Mouse (Mus musculus) layer of hippocampus, postnatal 14 days (tissue): ENCODE measurements around the gene Atrn. TPM values are rescaled to one million over a fixed set of nuclear protein-coding genes. Genes with fewer than 3 reads are reported as not detected.
A peak's percentile ranks its signal among the peaks of the same experiment; 100 is the strongest.

Experiments used
- DNase-seq, 2 experiments: peaks; one replicate each; pipeline ENCODE4 v3.0.0; 2021 to 2022; ENCODE audit warnings: low spot score in 2 of 2, mixed read lengths in 1 of 2
- total RNA-seq, 2 experiments: library from RNA; stranded (reverse); gene quantifications; 2 replicates each; pipeline ENCODE4 v1.2.3; 2021

Atrn gene
- total RNA-seq, 2 experiments from 2014 or later = 117 to 122 TPM

DNA sequence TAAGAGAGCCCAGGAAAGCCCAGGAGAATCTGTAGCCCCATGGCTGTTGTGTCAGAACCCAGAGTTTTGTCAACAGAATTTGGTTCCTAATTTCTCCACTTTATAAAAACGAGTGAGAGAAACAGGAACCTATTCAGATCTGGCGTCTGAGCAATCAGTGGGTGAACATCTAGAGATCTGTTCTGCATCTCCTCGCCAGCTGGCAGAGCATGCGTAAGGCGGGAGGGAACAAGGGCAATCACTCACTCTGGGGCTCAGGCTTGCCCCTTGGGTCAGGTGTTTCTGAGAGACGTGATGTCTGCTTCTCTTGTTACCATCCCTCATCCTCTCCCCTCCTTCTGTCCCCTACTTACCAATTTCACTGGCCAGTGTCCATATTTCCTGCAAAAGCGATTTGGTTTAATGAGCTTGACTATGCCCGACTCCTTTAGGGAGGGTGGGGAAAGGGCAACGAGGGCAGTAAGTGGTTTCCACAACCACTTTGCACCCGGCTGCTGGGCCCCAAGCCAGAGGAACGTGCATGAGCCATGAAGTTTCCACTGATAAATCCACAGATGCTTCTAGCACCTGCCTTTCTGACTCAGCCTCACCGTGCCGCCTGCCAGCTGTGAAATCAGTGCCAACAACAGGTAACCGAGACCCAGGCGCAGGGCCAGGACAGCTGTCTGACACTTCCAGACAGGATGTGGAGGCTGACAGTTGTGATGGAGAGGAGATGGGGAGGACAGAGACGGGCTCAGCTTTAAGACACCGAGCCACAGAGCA is 131.1 kb downstream of the Atrn start:
- peak; percentile 41 to 62 for DNase-seq

DNA sequence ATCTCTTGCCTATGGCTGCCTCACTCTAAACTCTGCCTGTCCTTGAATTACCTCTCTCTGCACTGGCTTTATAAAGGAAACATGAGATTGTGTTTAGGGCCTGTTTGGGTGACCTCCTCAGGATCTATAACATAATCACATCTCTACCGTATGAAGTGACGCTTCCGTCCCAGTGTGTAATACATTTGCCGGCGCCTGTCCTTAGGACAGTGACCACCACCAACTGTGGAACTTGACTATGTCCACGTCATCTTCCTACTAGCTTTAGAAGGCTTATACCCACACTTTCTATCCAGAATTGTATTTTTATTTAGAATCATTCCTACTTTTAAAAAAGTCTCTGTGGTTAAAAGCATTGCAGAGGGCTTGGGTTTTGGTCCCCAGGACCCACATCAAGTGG is 131.9 kb downstream of the Atrn start:
- DNase-seq = no peak

DNA sequence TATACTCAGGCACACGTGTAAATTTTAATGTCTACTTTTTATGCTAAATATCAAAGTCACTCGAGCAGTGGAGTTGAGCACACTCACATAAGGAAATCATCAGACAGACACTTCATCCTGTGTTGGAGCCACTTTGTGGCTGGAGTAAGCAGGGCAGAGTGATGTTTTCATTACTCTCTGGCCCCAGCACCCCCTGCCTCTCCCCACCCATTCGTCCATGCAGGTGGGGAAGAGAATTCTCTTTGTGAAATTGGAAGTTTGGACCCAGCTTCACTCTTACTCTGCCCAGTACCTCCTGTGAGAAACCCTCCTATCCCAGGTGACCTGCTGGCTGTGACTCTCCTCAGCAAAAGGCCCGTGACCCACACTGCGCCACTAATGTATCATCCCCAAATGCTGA is 132.4 kb downstream of the Atrn start:
- no peak for DNase-seq

DNA sequence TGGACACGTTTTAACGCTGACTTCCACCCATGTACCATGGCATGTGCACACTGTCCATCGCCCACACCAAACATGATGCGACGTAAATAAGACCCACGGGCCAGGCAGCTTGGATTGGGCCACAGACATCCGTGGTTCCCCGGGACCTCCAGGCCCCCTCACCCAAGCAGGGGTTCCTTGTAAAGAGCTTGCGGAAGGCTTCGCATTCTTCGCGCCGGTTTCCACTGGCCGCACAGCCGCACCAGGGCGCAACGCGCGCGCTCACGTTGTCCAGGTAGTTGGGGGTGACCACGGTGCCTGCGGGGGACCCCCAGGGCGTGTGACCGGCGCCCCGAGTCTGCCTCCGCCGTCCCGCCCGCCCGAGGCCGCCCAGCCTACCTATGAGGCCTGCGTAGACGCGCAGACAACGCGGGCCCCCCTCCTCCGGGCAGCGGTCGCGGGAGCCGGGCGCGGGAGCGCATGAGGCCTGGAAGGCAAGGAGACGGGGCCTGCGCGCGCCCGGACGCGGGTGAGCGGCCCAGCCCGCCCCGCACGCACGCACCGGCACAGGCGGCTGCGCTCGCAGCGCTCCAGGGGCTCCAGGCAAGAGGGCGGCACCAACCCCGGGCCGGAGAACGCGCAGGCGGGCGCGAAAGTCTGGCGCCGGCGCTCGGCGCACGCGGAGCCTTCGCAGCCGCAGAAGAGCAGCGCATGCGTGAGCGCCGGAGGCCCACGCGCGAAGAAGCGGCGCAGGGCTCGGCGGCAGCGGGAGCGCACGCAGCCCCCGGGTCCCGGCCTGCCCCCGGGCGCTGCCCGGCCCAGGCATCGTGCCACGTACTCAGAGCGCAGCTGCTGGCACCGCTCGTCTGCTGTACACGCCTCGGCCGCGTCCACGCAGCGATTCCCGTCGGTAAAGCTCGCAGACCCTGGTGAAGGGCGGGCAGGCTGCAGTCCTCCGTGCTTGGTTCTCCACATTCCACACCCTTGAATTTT is 134.8 kb downstream of the Atrn start:
- DNase-seq = peak; percentile 69 to 81

DNA sequence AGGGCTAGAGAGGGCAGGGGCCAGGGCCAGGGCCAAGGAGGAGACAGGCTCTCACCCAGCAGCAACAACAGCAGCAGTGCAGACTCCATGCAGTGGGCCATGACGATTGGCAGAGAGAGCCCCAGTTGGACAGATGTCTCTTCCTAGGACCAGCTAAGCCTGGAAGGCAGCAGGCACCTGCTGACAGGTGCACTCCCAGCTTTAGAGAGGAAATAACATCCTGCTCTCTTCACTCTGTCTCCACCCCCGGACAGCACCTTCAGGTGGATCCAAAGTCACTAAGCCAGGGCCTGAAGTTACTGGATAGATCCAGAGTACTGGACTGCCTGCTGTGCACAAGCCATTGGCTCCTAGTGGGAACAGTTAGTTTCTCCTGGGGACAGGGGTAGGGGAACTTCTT is 136.7 kb downstream of the Atrn start, which contains the start of gene Gfra4:
Gene Gfra4 (minus strand): TSS at position 101 of the 400 bp plus-strand sequence.
- DNase-seq = no peak

DNA sequence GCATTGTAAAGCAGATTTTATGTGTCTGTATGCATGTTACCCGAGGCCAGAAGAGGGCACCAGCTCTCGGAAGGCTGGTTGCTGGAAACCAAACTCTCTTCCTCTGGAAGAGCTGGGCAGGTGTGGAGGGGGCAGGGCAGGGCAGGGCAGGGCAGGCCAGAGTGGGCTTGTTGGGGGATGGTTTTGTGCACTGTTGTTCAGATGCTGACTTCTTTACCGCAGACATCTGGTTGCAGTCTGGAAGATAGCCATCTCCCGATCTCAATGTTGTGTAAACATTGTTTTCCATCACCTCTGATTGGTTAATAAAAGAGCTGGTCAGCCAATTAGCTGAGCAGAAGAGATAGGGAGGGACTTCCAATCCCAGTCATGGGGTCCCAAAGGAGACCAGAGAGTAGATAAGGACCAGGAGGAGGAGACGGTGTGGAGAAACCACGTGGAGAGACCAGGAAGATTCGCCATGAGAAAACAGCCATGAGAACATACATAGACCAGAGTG is 138.1 kb downstream of the Atrn start:
- DNase-seq = no peak

DNA sequence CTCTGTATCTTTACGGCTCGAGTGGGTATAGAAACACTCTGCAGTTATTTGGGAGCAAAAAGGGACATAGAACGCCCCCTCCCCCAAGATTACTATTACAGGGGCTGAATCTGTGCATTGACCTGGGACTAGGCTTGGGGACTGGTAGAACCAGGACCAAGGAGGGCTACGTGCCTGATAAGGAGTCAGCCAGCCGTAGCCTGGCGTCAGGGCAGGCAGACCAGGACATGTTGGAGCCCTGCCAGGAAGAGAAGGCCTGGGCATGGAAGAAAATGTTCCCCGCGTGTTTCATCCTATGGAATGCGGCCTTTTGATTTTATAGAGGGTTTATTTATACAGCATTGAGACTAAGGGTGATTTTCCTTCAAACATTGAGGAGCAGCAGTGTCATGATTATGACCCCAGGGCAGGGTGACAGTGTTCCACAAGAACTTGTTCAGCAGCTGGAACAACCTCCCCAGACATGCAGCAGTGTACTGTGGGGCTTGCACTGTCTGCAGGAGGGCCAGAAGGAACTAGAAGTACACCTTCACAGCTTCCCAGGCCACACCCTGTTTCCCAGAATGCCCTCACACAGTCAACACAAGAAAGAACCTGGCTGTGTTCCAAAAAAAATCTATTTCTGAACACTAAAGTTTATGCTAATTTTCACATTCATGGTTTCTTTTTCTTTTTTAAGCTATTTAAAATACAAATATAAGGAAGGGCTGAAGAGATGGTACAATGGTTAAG is 138.9 kb downstream of the Atrn start:
- no peak for DNase-seq

DNA sequence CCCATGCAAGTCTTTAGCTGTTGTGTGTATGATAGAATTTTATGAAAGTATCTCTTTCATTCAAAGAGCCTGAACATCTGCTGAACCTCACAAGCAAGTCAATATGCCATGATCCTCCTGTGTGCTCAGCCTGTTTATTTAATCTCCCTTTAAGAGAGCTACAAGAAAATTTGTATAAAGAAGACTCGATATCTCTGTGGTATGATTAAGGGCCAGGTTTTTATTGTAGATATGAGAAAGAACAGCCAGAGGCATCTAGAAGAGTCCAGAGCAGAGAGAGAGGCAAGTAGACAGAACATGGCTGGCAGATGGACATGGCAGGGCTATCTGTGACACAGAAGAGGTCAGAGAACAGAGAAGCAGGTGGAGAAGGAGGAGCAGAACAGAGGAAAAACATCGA is 139.7 kb downstream of the Atrn start:
- no peak for DNase-seq

DNA sequence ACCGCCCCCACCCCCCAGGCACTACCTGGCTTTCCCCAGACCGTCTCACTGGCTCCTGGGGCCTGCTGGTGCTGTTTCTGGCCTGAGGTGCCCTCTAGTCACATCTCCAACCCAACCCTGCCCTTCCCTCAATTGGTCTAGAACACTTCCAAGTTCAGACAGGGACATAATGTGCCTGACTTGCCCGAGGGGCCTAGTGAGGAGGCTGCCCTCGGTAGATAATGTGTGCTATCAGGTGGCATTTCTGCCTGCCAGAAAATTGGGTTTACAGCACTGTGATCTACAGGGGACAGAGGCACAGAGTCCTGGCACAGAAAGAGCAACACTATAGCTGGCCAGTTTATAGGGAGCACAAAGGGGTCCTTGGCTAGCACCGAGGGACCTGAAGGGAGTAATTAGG is 145.7 kb downstream of the Atrn start:
- DNase-seq = no peak

DNA sequence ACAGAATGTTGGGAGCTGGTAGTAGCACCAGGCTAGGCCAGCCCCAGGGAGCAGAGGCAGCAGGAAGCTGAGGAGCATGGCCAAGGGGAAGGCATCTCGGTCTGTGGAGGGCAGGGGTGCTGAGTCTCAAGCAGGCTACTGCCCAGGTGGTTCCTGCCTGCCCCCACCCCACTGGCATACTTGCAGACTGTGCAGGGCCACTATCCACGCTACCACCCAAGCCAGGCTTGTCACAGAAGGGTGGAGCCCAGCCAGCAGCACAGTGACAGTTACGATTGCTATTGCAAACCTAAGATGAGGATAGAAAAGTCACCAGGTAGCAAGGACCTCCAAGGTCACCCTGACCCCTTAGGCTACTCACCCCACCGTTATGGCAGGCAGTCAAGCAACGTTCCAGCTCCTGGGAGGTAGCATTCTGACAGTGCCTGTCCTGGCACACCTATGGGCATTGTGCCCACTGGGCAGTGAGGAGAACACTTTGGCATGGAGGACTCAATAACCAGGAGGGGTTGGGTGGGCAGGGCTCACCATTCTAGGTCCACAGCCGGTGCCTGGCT is 146.6 kb downstream of the Atrn start:
- no peak for DNase-seq

DNA sequence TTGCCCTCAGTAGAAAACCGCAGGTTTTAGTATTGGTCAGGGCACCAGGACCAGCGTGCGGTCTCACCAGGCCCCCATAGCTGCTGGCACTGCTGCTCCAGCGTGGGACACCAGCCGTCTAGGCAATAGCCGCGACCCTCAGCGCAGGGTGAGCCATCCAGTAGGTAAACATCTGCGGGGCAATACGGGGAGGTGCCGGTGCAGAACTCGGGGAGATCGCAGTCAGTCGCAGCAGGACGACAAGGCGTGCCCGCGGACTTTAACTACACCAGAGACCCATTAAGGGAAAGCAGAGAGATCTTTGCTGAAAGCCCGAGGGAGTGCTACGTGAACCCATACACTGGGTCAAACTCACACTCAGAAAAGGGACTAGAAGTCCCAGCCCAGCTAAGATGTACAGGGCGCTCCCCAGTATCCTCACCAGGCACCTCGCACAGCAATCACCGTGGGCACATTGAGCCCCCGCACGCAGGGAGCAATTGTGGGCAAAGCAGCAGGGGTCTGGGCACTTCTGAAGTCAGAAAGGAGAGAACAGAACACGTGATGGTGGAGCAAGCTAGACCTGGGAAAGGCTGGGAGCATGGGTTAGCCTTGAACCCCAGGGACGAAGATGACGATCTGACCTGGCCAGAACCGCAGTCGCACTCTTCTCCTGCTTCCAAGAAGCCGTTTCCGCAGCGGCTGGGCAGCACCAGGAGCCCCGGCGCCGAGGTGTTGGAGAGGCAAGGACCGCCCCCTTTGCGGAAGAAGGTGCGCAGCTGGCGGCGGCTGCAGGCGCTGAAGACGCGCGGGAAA is 147.8 kb downstream of the Atrn start:
- DNase-seq = no peak

DNA sequence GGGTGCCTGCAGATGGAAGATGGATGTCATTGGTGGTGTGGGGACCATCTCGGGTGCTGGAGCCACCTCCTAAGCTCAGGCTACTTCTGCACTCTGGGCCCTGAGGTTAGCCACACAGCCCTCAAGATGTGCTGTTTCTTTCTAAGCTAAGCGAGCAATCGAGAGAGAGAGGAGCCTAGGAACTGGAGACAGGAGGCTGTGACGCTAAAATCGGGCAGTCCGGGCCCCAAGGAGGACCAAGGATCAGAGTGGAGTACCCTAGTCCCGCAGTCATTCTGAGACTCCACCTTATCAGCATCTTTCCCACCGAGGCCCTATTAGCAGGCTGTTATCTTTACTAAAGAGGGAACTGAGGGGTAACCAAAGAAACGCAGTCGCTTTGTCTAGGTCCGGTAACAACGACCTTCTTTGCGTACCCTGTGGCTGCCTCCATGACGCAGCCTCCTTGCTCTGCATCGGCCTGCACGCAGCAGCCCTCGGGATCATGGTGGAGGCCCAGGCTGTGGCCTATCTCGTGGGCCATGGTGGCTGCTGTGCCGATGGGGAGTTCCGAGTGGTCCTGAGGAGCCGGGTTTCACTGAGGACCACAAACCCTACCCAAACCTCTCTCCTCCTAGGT is 148.5 kb downstream of the Atrn start:
- no peak for DNase-seq

DNA sequence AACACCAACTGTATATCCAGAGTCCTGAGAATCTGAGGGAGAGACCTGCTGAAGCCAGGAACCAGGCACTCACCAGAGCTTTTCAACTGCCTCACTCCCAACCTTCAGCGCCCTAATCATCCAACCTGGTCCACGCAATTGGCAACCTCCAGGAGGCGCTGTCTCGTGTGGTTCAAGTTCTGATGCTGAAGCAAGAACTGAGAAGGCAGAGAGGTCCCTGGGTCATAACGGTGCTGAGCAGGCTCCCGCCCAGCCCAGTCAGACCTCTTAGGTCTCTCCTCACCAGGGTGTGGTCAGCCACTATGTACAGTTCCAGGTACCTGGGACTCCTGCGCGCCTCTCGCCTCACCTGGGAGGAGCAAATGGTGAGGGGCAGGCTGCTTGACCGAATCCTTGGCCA is 149.3 kb downstream of the Atrn start:
- DNase-seq = peak in 1 of 2 experiments; percentile 33

DNA sequence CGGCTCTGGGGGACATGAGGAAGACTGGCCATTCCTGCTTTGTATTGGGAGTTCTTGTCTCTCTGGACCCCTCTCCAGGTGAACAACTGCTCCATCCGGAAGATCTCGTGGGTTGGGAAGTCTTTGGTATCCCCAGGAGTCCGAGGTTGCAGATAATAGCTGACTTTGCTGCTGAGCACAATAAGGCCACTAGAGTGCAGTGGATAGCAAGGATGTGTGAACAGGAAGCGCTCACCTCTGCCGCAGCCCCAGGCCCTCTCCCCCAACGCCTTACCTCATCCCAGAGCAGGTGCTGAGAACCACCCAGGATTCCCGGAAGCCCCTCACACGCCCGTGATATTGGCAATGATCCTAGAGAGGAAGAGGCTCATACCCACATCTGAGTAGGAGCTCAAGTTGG is 149.9 kb downstream of the Atrn start:
- DNase-seq = no peak

DNA sequence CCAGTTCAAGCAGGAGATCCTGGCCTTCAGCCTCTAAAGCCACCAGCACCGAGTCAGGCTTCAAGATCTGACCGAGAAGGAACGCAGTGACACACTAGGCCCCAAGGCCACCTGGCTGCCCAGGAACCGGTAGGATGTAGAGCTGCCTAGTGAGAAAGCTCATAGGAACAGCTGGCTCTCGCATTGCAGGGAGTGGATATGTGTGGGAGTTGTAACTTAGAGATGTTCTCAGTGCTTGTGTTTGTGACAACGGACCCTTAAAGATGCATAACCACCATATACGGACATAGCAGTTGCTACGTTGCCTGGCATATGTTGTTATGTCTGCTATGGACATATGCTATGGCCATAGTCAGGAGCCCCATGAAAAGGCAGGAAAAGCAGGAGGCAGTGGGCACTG is 152.4 kb downstream of the Atrn start:
- DNase-seq = no peak

DNA sequence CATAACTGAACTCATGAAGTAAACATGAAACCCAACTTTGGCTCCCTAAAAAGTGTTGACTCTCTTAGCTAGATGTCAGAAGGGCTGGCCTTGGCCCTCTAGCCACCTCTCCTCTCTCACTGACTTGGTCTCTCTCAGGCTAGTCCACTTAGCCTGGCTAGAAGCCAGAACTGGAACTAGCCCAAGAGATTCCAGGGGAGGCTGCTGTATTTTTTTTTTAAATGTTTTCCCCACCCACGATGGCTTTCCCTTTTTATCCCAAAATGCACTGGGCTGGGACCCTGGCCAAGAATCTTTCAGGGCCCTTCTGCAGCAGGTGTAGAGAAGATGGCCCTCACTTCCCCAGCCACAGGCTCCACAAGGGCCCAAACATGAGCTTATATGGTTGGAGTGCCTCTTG is 153.1 kb downstream of the Atrn start:
- DNase-seq = no peak

DNA sequence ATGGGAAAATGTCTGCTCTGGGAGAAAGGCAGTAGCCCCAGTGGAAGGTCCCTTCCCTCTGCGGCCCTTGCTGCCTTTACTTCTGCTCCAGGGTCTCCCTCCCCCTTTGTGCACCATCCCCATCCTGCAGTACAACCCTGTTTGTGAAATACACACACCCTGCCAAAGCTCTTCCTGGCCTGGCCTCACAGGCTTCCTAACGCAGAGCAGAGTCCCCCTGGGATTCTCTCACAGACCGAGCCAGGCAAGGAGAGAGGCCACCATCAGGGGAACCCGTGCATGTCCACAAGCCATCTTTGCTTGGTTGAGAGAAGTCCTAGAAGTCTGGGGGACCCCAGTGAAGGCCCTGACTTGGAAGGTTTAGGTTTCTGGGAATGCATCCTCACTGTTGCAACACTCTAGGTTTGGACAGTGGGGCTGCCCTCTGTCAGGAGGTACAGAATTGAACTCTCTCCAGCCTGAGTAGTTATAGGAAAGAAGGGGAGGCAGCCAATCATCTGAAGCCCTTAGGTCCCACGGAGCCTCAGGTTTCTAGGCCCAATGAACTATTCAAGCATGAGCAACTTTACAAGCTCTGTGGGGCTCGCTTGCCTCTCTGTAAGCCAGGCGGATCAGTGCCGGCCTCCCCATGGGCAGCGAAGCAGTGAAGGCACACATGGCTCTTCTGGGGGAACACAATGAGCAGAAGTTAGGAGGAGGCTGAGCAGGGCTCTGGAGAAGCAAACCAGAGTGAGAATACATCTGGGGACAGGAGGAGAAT is 153.7 kb downstream of the Atrn start:
- no peak for DNase-seq

DNA sequence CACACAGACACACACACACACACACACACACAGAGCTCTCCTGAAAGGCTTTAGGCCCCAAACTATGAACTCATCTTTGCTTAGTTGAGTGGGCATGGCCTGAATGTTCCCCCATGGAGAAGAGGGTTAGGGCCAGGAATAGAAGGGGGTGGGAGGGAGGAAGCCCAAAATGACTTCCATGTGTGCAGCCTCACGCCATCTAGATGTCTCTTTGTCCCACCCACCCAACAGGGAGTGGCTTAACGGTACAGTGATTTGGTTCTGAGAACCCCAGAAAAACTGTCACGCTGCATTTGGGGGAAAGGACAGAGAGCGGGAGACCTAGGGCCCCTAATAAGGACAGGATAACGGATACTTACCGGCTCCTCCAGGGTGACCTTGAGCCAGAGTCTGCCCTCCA is 154.5 kb downstream of the Atrn start:
- DNase-seq = no peak

DNA sequence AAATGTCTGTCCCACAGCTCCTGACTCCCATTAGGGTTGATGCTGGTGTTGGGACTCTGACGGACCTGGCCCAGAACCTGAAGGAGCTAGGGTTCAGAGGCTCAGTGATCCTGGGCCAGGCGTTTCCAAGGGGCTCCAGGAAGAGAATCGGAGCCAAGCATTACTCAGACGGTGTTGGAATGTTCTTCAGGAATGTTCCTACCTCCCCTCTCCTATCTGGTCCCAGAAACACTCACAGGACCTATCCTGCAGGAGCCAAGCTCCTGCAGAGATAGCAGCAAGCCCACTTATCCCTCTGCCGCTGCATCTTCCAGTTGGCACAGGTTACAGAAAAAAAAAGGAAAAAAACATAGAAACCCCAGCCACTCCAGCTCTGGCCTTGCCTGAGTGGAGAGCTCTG is 155.3 kb downstream of the Atrn start:
- DNase-seq = no peak
